Mouse (Mus musculus): ENCODE data around the gene Cacnb4. TPM values are rescaled to one million over a fixed set of nuclear protein-coding genes. Genes with fewer than 3 reads are reported as not detected.
A peak's percentile ranks its signal among the peaks of the same experiment; 100 is the strongest.

Cacnb4 gene
- total RNA-seq, 2 experiments from 2014 or later, result 143 to 154 TPM

GRCm38 (mm10) chr2:52406480-52406879 lies 270.2 kb downstream of the Cacnb4 start:
- no peak for DNase-seq (ENCODE audit: low spot score in 2 of 2)
- intact Hi-C loops (cut with DNase I), result loop anchor here (5.0 kb wide), 1 partner anchor 144 kb away; no protein-coding TSS in a partner anchor

- DNase-seq (ENCODE audit: low spot score in 2 of 2), result no peak
- intact Hi-C loops (cut with DNase I), result loop anchor here (5.0 kb wide), 1 partner anchor 143 kb away; no protein-coding TSS in a partner anchor
These were observed 271.4 kb downstream of the Cacnb4 start for GRCm38 (mm10) chr2:52405238-52405637.

- DNase-seq (ENCODE audit: low spot score in 2 of 2), result peak in 1 of 2 experiments; percentile 37
- intact Hi-C loops (cut with DNase I), result loop anchor here (10.0 kb wide), 1 partner anchor 90 kb away; no protein-coding TSS in a partner anchor
These were observed 282.1 kb downstream of the Cacnb4 start for GRCm38 (mm10) chr2:52394529-52394928.

GRCm38 (mm10) chr2:52390415-52390975 lies 286.1 kb downstream of the Cacnb4 start:
- no peak for DNase-seq (ENCODE audit: low spot score in 2 of 2)
- intact Hi-C loops (cut with DNase I), result loop anchor here (10.0 kb wide), 1 partner anchor 86 kb away; no protein-coding TSS in a partner anchor

GRCm38 (mm10) chr2:52389975-52390374 lies 286.7 kb downstream of the Cacnb4 start:
- intact Hi-C loops (cut with DNase I), result loop anchor here (10.0 kb wide), 1 partner anchor 85 kb away; no protein-coding TSS in a partner anchor
- DNase-seq (ENCODE audit: low spot score in 2 of 2), result no peak

GRCm38 (mm10) chr2:52386451-52386850 lies 290.2 kb downstream of the Cacnb4 start:
- intact Hi-C loops (cut with DNase I), result no loop called here

GRCm38 (mm10) chr2:52386037-52386436 lies 290.6 kb downstream of the Cacnb4 start:
- intact Hi-C loops (cut with DNase I), result no loop called here
- DNase-seq (ENCODE audit: low spot score in 2 of 2), result no peak

More at GRCm38 (mm10) chr2:52386451-52386850, 290.2 kb downstream of the Cacnb4 start:
- DNase-seq (ENCODE audit: low spot score in 2 of 2), result no peak

GRCm38 (mm10) chr2:52378848-52379261 lies 297.8 kb downstream of the Cacnb4 start:
- DNase-seq (ENCODE audit: low spot score in 2 of 2), result peak in 1 of 2 experiments; percentile 12
- intact Hi-C loops (cut with DNase I), result no loop called here

- intact Hi-C loops (cut with DNase I), result no loop called here
- no peak for DNase-seq (ENCODE audit: low spot score in 2 of 2)
These were observed 298.2 kb downstream of the Cacnb4 start, which contains the start of gene Neb for GRCm38 (mm10) chr2:52378448-52378804. Gene Neb (minus strand): TSS chr2:52378474.

Other genes with a start within 250 kb of the Cacnb4 start
- gene Stam2, start 65.5 kb upstream of the Cacnb4 start, total RNA-seq (2021), result 10 to 100 TPM; 24.2 to 31.2 TPM
- 10 to 100 TPM; 42.8 to 43.4 TPM for gene Fmnl2, start 181.0 kb upstream of the Cacnb4 start, total RNA-seq (2021)